Mouse (Mus musculus): ENCODE data around the gene 5031439G07Rik.

- TF ChIP-seq TAL1 (IDR thresholded peaks at IDR 0.05; ENCODE audit: low read length) (no peak), GATA1 (IDR thresholded peaks at IDR 0.05; ENCODE audit: low read length) (no peak)
These were observed 38.3 kb downstream of the 5031439G07Rik start for GRCm38 (mm10) chr15:84950053-84950452.
